Mouse (Mus musculus): ENCODE data around the gene Tmem30c.

GRCm38 (mm10) chr16:57317127-57317526 lies 24.5 kb upstream of the Tmem30c start:
- TF ChIP-seq CTCF (IDR thresholded peaks at IDR 0.05), result no peak
- TF ChIP-seq EP300 (IDR thresholded peaks at IDR 0.05), result no peak

All from lung, postnatal 0 days (tissue).